Mouse (Mus musculus): Measurements from ENCODE around the gene Nlgn2. TPM values are rescaled to one million over a fixed set of nuclear protein-coding genes. Genes with fewer than 3 reads are reported as not detected.

Nlgn2 gene
- total and polyA plus RNA-seq, 2 experiments from 2014 or later = 18.2 to 104 TPM

GRCm38 (mm10) chr11:69881787-69882670 lies 44.4 kb upstream of the Nlgn2 start:
- no peak overlapping the region for H3K9ac ChIP-seq
- no peaks in the 10 kb centered on the region; the same call in 1 of the 2 replicates for H3K27me3 ChIP-seq (ENCODE audit: insufficient read depth, low read length)
- no peak overlapping the region for H3K27ac ChIP-seq (ENCODE audit: low read depth, low read length)
- H3K4me1 ChIP-seq (ENCODE audit: insufficient read depth) = peaks cover 9% of the 10 kb centered on the region; the same call in 1 of the 2 replicates
- no peaks in the 10 kb centered on the region for H3K36me3 ChIP-seq (ENCODE audit: insufficient read depth)
- no peaks in the 10 kb centered on the region for H3K9me3 ChIP-seq (ENCODE audit: low read length)
- DNase-seq (no peak), ATAC-seq (no peak)
- peak overlapping the region; percentile 37; the same call in 1 of the 2 replicates for H3K4me3 ChIP-seq (ENCODE audit: low read depth, low read length)
- WGBS = 60% methylated on average over 21 of the region's 21 CpGs
- peak overlapping the region; percentile 65 for H3K4me2 ChIP-seq (ENCODE audit: low read depth)
- no peak for TF ChIP-seq CTCF (IDR thresholded peaks at IDR 0.05; ENCODE audit: low read depth)

GRCm38 (mm10) chr11:69880853-69881603 lies 43.4 kb upstream of the Nlgn2 start, which contains the start of gene Kctd11:
Gene Kctd11 (minus strand): TSS chr11:69881406.
- WGBS = 3% methylated on average over 46 of the region's 46 CpGs
- H3K4me1 ChIP-seq (ENCODE audit: insufficient read depth) = peaks cover 9% of the 10 kb centered on the region; the same call in 1 of the 2 replicates
- peak within 1 kb of the TSS; percentile 40 for H3K9ac ChIP-seq
- TF ChIP-seq CTCF (IDR thresholded peaks at IDR 0.05; ENCODE audit: low read depth) = peak; percentile 27
- ATAC-seq = peak; percentile 74
- H3K27me3 ChIP-seq (ENCODE audit: insufficient read depth, low read length) = no peaks in the 10 kb centered on the region; the same call in 1 of the 2 replicates
- H3K36me3 ChIP-seq (ENCODE audit: insufficient read depth) = no peaks in the 10 kb centered on the region
- peak within 1 kb of the TSS; percentile 65 for H3K4me2 ChIP-seq (ENCODE audit: low read depth)
- H3K9me3 ChIP-seq (ENCODE audit: low read length) = no peaks in the 10 kb centered on the region
- DNase-seq = peak; percentile 60
- peak within 1 kb of the TSS; percentile 37 for H3K4me3 ChIP-seq (ENCODE audit: low read depth, low read length)
- H3K27ac ChIP-seq (ENCODE audit: low read depth, low read length) = peak within 1 kb of the TSS; percentile 40; the same call in 1 of the 2 replicates

- 2% methylated on average over 18 of the region's 18 CpGs for WGBS
Measured at GRCm38 (mm10) chr11:69880506-69880852, 42.9 kb upstream of the Nlgn2 start.

GRCm38 (mm10) chr11:69879711-69880110 lies 42.1 kb upstream of the Nlgn2 start:
- WGBS = 61% methylated on average over 15 of the region's 15 CpGs
- H3K27ac ChIP-seq (ENCODE audit: low read depth, low read length) = no peak overlapping the region
- ATAC-seq = no peak
- no peak for DNase-seq
- no peak overlapping the region for H3K9ac ChIP-seq
- no peaks in the 10 kb centered on the region for H3K36me3 ChIP-seq (ENCODE audit: insufficient read depth)
- no peak overlapping the region for H3K4me3 ChIP-seq (ENCODE audit: low read depth, low read length)
- H3K4me1 ChIP-seq (ENCODE audit: insufficient read depth) = peaks cover 9% of the 10 kb centered on the region; the same call in 1 of the 2 replicates
- peak overlapping the region; percentile 65 for H3K4me2 ChIP-seq (ENCODE audit: low read depth)
- no peaks in the 10 kb centered on the region for H3K9me3 ChIP-seq (ENCODE audit: low read length)
- TF ChIP-seq CTCF (IDR thresholded peaks at IDR 0.05; ENCODE audit: low read depth) = no peak
- H3K27me3 ChIP-seq (ENCODE audit: insufficient read depth, low read length) = no peaks in the 10 kb centered on the region; the same call in 1 of the 2 replicates

More at GRCm38 (mm10) chr11:69880506-69880852, 42.9 kb upstream of the Nlgn2 start:
- peak overlapping the region; percentile 40; the same call in 1 of the 2 replicates for H3K9ac ChIP-seq
- peaks cover 9% of the 10 kb centered on the region; the same call in 1 of the 2 replicates for H3K4me1 ChIP-seq (ENCODE audit: insufficient read depth)
- H3K4me3 ChIP-seq (ENCODE audit: low read depth, low read length) = peak overlapping the region; percentile 37
- H3K9me3 ChIP-seq (ENCODE audit: low read length) = no peaks in the 10 kb centered on the region
- peak; percentile 57 for ATAC-seq
- peak overlapping the region; percentile 65 for H3K4me2 ChIP-seq (ENCODE audit: low read depth)
- H3K27ac ChIP-seq (ENCODE audit: low read depth, low read length) = peak overlapping the region; percentile 40; the same call in 1 of the 2 replicates
- peak; percentile 65 for DNase-seq
- no peaks in the 10 kb centered on the region for H3K36me3 ChIP-seq (ENCODE audit: insufficient read depth)
- H3K27me3 ChIP-seq (ENCODE audit: insufficient read depth, low read length) = no peaks in the 10 kb centered on the region; the same call in 1 of the 2 replicates
- TF ChIP-seq CTCF (IDR thresholded peaks at IDR 0.05; ENCODE audit: low read depth) = peak; percentile 82

- 89% methylated on average over 6 of the region's 6 CpGs for WGBS
- no peak for ATAC-seq
- Histone ChIP-seq H3K9me3 (ENCODE audit: low read length) (no peaks in the 10 kb centered on the region), H3K4me2 (ENCODE audit: low read depth) (no peak overlapping the region), H3K36me3 (ENCODE audit: insufficient read depth) (no peaks in the 10 kb centered on the region), H3K4me1 (ENCODE audit: insufficient read depth) (peaks cover 9% of the 10 kb centered on the region; the same call in 1 of the 2 replicates), H3K4me3 (ENCODE audit: low read depth, low read length) (no peak overlapping the region), H3K9ac (no peak overlapping the region), H3K27ac (ENCODE audit: low read depth, low read length) (no peak overlapping the region), H3K27me3 (ENCODE audit: insufficient read depth, low read length) (no peaks in the 10 kb centered on the region; the same call in 1 of the 2 replicates)
- DNase-seq = no peak
- TF ChIP-seq CTCF (IDR thresholded peaks at IDR 0.05; ENCODE audit: low read depth) = no peak
Measured at GRCm38 (mm10) chr11:69878952-69879351, 41.4 kb upstream of the Nlgn2 start.

GRCm38 (mm10) chr11:69878399-69878798 lies 40.8 kb upstream of the Nlgn2 start:
- DNase-seq (no peak), ATAC-seq (no peak)
- no peaks in the 10 kb centered on the region; the same call in 1 of the 2 replicates for H3K27me3 ChIP-seq (ENCODE audit: insufficient read depth, low read length)
- H3K27ac ChIP-seq (ENCODE audit: low read depth, low read length) = no peak overlapping the region
- no peaks in the 10 kb centered on the region for H3K36me3 ChIP-seq (ENCODE audit: insufficient read depth)
- TF ChIP-seq CTCF (IDR thresholded peaks at IDR 0.05; ENCODE audit: low read depth) = no peak
- H3K9ac ChIP-seq = no peak overlapping the region
- no peak overlapping the region for H3K4me2 ChIP-seq (ENCODE audit: low read depth)
- no peaks in the 10 kb centered on the region for H3K9me3 ChIP-seq (ENCODE audit: low read length)
- no peak overlapping the region for H3K4me3 ChIP-seq (ENCODE audit: low read depth, low read length)
- H3K4me1 ChIP-seq (ENCODE audit: insufficient read depth) = peaks cover 9% of the 10 kb centered on the region; the same call in 1 of the 2 replicates
- 87% methylated on average over 3 of the region's 3 CpGs for WGBS
